Mouse (Mus musculus): ENCODE results near the gene Cygb. TPM values are rescaled to one million over a fixed set of nuclear protein-coding genes. Genes with fewer than 3 reads are reported as not detected.

Gene Cygb
- total and polyA plus RNA-seq, 3 experiments = not detected

DNA sequence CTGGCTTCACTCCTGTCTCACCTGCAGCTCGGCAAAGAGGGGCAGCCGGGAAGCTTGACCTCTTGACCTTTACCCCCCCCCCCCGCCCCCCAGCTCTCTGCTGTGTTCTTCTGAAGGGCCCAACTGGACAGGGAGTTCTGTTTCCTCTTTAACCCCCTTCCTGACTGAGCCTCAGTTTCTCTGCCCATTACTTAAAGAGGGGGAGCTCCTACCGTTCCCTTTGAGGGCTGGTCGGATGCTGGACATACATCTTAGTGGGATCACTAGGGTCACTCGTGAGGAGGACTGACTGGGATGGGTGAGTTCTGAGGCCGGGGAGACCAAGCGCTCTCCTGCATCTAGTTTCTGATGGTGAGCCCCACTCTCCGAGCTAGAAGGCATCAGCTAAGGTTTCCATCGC lies 879 bp downstream of the Cygb start, which contains the start of gene Prcd:
Prcd (plus strand) TSS at position 301 of the 400 bp plus-strand sequence.
- Histone ChIP-seq H3K79me2 (replicated peaks; ENCODE audit: control insufficient read depth, extremely low read depth, insufficient read depth, poor library complexity, severe bottlenecking) (no peaks in the 10 kb centered on the region), H3K27me3 (replicated peaks) (peaks cover 55% of the 10 kb centered on the region), H3K4me2 (ENCODE audit: insufficient read depth, low read depth, poor library complexity, severe bottlenecking) (no peak within 1 kb of the TSS), H3K4me1 (ENCODE audit: control insufficient read depth in 1 of 2, insufficient read depth in 2 of 2) (peaks cover 10 to 27% of the 10 kb centered on the region in 2 experiments), H3K36me3 (replicated peaks in 1 of 2; ENCODE audit: control insufficient read depth in 1 of 2, insufficient read depth in 1 of 2, low read length in 1 of 2) (no peaks in the 10 kb centered on the region), H3K9me3 (replicated peaks; ENCODE audit: low read length) (no peaks in the 10 kb centered on the region), H3K9ac (ENCODE audit: insufficient read depth, low read depth) (no peak within 1 kb of the TSS), H3K27ac (ENCODE audit: insufficient read depth, low read depth) (no peak within 1 kb of the TSS), H3K4me3 (replicated peaks in 1 of 3; ENCODE audit: low read depth in 2 of 3, low read length in 2 of 3, poor library complexity in 1 of 3) (no peak within 1 kb of the TSS)
- no peak for DNase-seq (ENCODE audit: extremely low read depth)
- dilution Hi-C loops (cut with MboI; ENCODE audit: extremely low pct_ligation_motif_present, extremely low pct_unique_long_range_greater_than_20kb, low sequenced_read_pairs) = no loop called here
- TF ChIP-seq JUN (IDR thresholded peaks at IDR 0.05; ENCODE audit: insufficient read depth, low read depth, low read length) = no peak
- no peak for TF ChIP-seq IRF4 (IDR thresholded peaks at IDR 0.05; ENCODE audit: low read depth, low read length)
- no peak for TF ChIP-seq KAT2A (IDR thresholded peaks at IDR 0.05; ENCODE audit: insufficient replicate concordance, low read length)
- TF ChIP-seq HCFC1 (IDR thresholded peaks at IDR 0.05; ENCODE audit: low read depth, low read length) = no peak
- TF ChIP-seq USF2 (conservative IDR thresholded peaks at IDR 0.05; ENCODE audit: low read depth, low read length) = no peak
- TF ChIP-seq E2F4 (IDR thresholded peaks at IDR 0.05; ENCODE audit: insufficient replicate concordance, low read depth, low read length) = no peak
- no peak for TF ChIP-seq CTCF (conservative IDR thresholded peaks at IDR 0.05 in 1 of 2, IDR thresholded peaks at IDR 0.05 in 1 of 2; ENCODE audit: low read depth in 2 of 2, low read length in 2 of 2)
- no peak for TF ChIP-seq USF1 (IDR thresholded peaks at IDR 0.05; ENCODE audit: low read depth, low read length)
- TF ChIP-seq PAX5 (IDR thresholded peaks at IDR 0.05; ENCODE audit: low read length) = no peak
- TF ChIP-seq CHD2 (IDR thresholded peaks at IDR 0.05; ENCODE audit: low read length) = no peak
- TF ChIP-seq TCF12 (IDR thresholded peaks at IDR 0.05; ENCODE audit: low read depth, low read length) = no peak
- no peak for TF ChIP-seq POLR2A (IDR thresholded peaks at IDR 0.05; ENCODE audit: low read depth, low read length)
- no peak for TF ChIP-seq MAZ (IDR thresholded peaks at IDR 0.05; ENCODE audit: low read depth, low read length)
- no peak for TF ChIP-seq EP300 (IDR thresholded peaks at IDR 0.05; ENCODE audit: low read length)
- TF ChIP-seq ZNF384 (IDR thresholded peaks at IDR 0.05; ENCODE audit: low read depth, low read length) = no peak
- TF ChIP-seq ZKSCAN1 (IDR thresholded peaks at IDR 0.05; ENCODE audit: borderline replicate concordance, low read depth, low read length) = no peak
- no peak for TF ChIP-seq BHLHE40 (IDR thresholded peaks at IDR 0.05; ENCODE audit: low read depth, low read length)
- no peak for TF ChIP-seq JUND (conservative IDR thresholded peaks at IDR 0.05; ENCODE audit: low read depth, low read length)
- in situ Hi-C loops (cut with MboI; ENCODE audit: low pct_ligation_motif_present, low pct_unique_long_range_greater_than_20kb, low sequenced_read_pairs) = loop anchor here (25.0 kb wide), 1 partner anchor 534 kb away; the partner anchor contains the start of gene Sept9

DNA sequence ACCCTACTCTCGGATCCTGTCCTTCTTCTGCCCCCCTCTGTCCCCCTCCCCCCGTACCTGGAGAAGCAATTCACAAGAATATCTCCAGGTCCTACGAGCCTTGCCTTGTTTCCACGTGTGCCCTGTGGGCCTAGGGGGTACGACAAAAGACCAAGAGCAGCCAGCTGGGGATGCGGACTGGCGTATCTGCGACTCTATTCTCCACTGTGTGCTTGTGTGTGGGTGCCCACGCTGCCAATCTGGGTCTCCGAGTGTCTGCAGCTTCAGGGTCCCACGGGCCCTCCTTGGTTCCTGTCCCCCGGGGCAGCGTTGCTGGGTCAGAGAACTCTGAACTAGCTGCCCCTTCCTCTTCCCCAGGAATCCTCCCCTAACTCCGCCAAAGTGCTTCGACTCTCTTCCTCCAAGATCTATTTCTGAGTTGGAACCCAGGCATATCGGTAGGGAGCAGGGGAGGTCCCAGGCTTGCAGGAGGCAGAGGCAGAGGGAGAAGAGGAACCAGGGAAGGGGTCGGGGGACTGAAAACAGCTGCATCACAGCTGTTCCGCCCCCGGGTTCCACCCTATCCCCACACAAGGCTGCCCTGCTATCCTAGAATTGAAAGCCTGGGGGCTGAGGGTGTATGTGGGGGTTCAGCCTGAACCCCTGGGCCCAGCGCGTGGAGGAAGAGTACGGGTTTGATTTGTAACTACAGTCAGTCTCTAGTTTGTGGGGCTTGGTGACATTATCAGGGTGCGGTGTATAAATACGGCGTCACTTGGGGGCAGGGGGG lies 1.6 kb downstream of the Cygb start:
- Histone ChIP-seq H3K9ac (ENCODE audit: insufficient read depth, low read depth) (no peak overlapping the region), H3K9me3 (replicated peaks; ENCODE audit: low read length) (no peaks in the 10 kb centered on the region), H3K36me3 (replicated peaks in 1 of 2; ENCODE audit: control insufficient read depth in 1 of 2, insufficient read depth in 1 of 2, low read length in 1 of 2) (no peaks in the 10 kb centered on the region), H3K27ac (ENCODE audit: insufficient read depth, low read depth) (no peak overlapping the region), H3K27me3 (replicated peaks) (peaks cover 60% of the 10 kb centered on the region), H3K4me3 (replicated peaks in 1 of 3; ENCODE audit: low read depth in 2 of 3, low read length in 2 of 3, poor library complexity in 1 of 3) (no peak overlapping the region), H3K4me1 (ENCODE audit: control insufficient read depth in 1 of 2, insufficient read depth in 2 of 2) (peaks cover 6 to 22% of the 10 kb centered on the region in 2 experiments; a peak in 3 of 4 replicates), H3K79me2 (replicated peaks; ENCODE audit: control insufficient read depth, extremely low read depth, insufficient read depth, poor library complexity, severe bottlenecking) (no peaks in the 10 kb centered on the region), H3K4me2 (ENCODE audit: insufficient read depth, low read depth, poor library complexity, severe bottlenecking) (no peak overlapping the region)
- dilution Hi-C loops (cut with MboI; ENCODE audit: extremely low pct_ligation_motif_present, extremely low pct_unique_long_range_greater_than_20kb, low sequenced_read_pairs) (no loop called here), in situ Hi-C loops (cut with MboI; ENCODE audit: low pct_ligation_motif_present, low pct_unique_long_range_greater_than_20kb, low sequenced_read_pairs) (loop anchor here (25.0 kb wide), 1 partner anchor 535 kb away; the partner anchor contains the start of gene Sept9)
- no peak for TF ChIP-seq MAX (IDR thresholded peaks at IDR 0.05; ENCODE audit: low read length)
- DNase-seq (ENCODE audit: extremely low read depth) = no peak
